Mouse (Mus musculus): ENCODE results near the gene Pygb. TPM values are rescaled to one million over a fixed set of nuclear protein-coding genes. Genes with fewer than 3 reads are reported as not detected.

Pygb gene
- polyA plus RNA-seq, 1 experiment from 2014 or later = 44.5 TPM

- Histone ChIP-seq H3K4me3 (ENCODE audit: inconsistent target) (no peak overlapping the region), H3K27ac (peak overlapping the region; percentile 100), H3K36me3 (ENCODE audit: inconsistent target) (peaks cover 41% of the 10 kb centered on the region), H3K79me2 (ENCODE audit: inconsistent target) (peaks cover 40% of the 10 kb centered on the region)
- 60% methylated on average over 12 of the region's 12 CpGs for WGBS (ENCODE audit: missing documents)
These were observed 53.3 kb downstream of the Pygb start for GRCm38 (mm10) chr2:150839686-150840471.

GRCm38 (mm10) chr2:150841109-150841508, 54.6 kb downstream of the Pygb start:
- Histone ChIP-seq H3K36me3 (ENCODE audit: inconsistent target) (peaks cover 30% of the 10 kb centered on the region; the same call in 1 of the 2 replicates), H3K27ac (peak overlapping the region; percentile 100)

GRCm38 (mm10) chr2:150842049-150842461, 55.5 kb downstream of the Pygb start:
- Histone ChIP-seq H3K27ac (peak overlapping the region; percentile 100), H3K36me3 (ENCODE audit: inconsistent target) (peaks cover 28% of the 10 kb centered on the region; the same call in 1 of the 2 replicates), H3K79me2 (ENCODE audit: inconsistent target) (peaks cover 55% of the 10 kb centered on the region), H3K4me3 (ENCODE audit: inconsistent target) (no peak overlapping the region)
- WGBS (ENCODE audit: missing documents) = 40% methylated on average over 7 of the region's 7 CpGs

More at GRCm38 (mm10) chr2:150841109-150841508, 54.6 kb downstream of the Pygb start:
- Histone ChIP-seq H3K79me2 (ENCODE audit: inconsistent target) (peaks cover 46% of the 10 kb centered on the region), H3K4me3 (ENCODE audit: inconsistent target) (no peak overlapping the region)
- WGBS (ENCODE audit: missing documents) = 90% methylated on average over 11 of the region's 11 CpGs

GRCm38 (mm10) chr2:150844798-150845197, 58.3 kb downstream of the Pygb start:
- 7% methylated on average over 1 of the region's 1 CpGs for WGBS (ENCODE audit: missing documents)

GRCm38 (mm10) chr2:150847436-150847995, 61.0 kb downstream of the Pygb start:
- WGBS (ENCODE audit: missing documents) = 100% methylated on average over 8 of the region's 8 CpGs
- Histone ChIP-seq H3K4me3 (ENCODE audit: inconsistent target) (no peak overlapping the region), H3K27ac (peak overlapping the region; percentile 13; the same call in 1 of the 2 replicates), H3K79me2 (ENCODE audit: inconsistent target) (peaks cover 88% of the 10 kb centered on the region), H3K36me3 (ENCODE audit: inconsistent target) (peaks cover 11% of the 10 kb centered on the region; the same call in 1 of the 2 replicates)

More at GRCm38 (mm10) chr2:150844798-150845197, 58.3 kb downstream of the Pygb start:
- H3K36me3 ChIP-seq (ENCODE audit: inconsistent target) = peaks cover 11% of the 10 kb centered on the region; the same call in 1 of the 2 replicates
- H3K27ac ChIP-seq = peak overlapping the region; percentile 100
- peaks cover 61% of the 10 kb centered on the region for H3K79me2 ChIP-seq (ENCODE audit: inconsistent target)
- H3K4me3 ChIP-seq (ENCODE audit: inconsistent target) = no peak overlapping the region

GRCm38 (mm10) chr2:150851251-150851650, 64.7 kb downstream of the Pygb start:
- H3K4me3 ChIP-seq (ENCODE audit: inconsistent target) = no peak overlapping the region
- peaks cover 14% of the 10 kb centered on the region; the same call in 1 of the 2 replicates for H3K36me3 ChIP-seq (ENCODE audit: inconsistent target)
- 57% methylated on average over 7 of the region's 9 CpGs for WGBS (ENCODE audit: missing documents)
- no peak overlapping the region for H3K27ac ChIP-seq
- H3K79me2 ChIP-seq (ENCODE audit: inconsistent target) = peaks cover 100% of the 10 kb centered on the region

- H3K36me3 ChIP-seq (ENCODE audit: inconsistent target) = peaks cover 32% of the 10 kb centered on the region
These were observed 68.7 kb downstream of the Pygb start for GRCm38 (mm10) chr2:150855186-150855585.

GRCm38 (mm10) chr2:150858724-150859487, 72.4 kb downstream of the Pygb start:
- peaks cover 100% of the 10 kb centered on the region for H3K79me2 ChIP-seq (ENCODE audit: inconsistent target)
- no peak overlapping the region for H3K4me3 ChIP-seq (ENCODE audit: inconsistent target)
- H3K27ac ChIP-seq = no peak overlapping the region
- WGBS (ENCODE audit: missing documents) = 94% methylated on average over 9 of the region's 9 CpGs
- H3K36me3 ChIP-seq (ENCODE audit: inconsistent target) = peaks cover 32% of the 10 kb centered on the region

More at GRCm38 (mm10) chr2:150855186-150855585, 68.7 kb downstream of the Pygb start:
- Histone ChIP-seq H3K27ac (no peak overlapping the region), H3K4me3 (ENCODE audit: inconsistent target) (no peak overlapping the region), H3K79me2 (ENCODE audit: inconsistent target) (peaks cover 100% of the 10 kb centered on the region)

GRCm38 (mm10) chr2:150859709-150860470, 73.4 kb downstream of the Pygb start:
- Histone ChIP-seq H3K27ac (no peak overlapping the region), H3K36me3 (ENCODE audit: inconsistent target) (peaks cover 32% of the 10 kb centered on the region), H3K79me2 (ENCODE audit: inconsistent target) (peaks cover 100% of the 10 kb centered on the region), H3K4me3 (ENCODE audit: inconsistent target) (no peak overlapping the region)
- WGBS (ENCODE audit: missing documents) = 92% methylated on average over 11 of the region's 11 CpGs

GRCm38 (mm10) chr2:150861128-150861527, 74.6 kb downstream of the Pygb start:
- peaks cover 27% of the 10 kb centered on the region for H3K36me3 ChIP-seq (ENCODE audit: inconsistent target)
- peaks cover 100% of the 10 kb centered on the region for H3K79me2 ChIP-seq (ENCODE audit: inconsistent target)
- H3K4me3 ChIP-seq (ENCODE audit: inconsistent target) = no peak overlapping the region
- H3K27ac ChIP-seq = peak overlapping the region; percentile 74
- WGBS (ENCODE audit: missing documents) = 33% methylated on average over 2 of the region's 2 CpGs

GRCm38 (mm10) chr2:150867021-150867420, 80.5 kb downstream of the Pygb start:
- no peak overlapping the region for H3K27ac ChIP-seq
- peaks cover 100% of the 10 kb centered on the region for H3K79me2 ChIP-seq (ENCODE audit: inconsistent target)
- no peak overlapping the region for H3K4me3 ChIP-seq (ENCODE audit: inconsistent target)
- WGBS (ENCODE audit: missing documents) = 92% methylated on average over 2 of the region's 2 CpGs
- H3K36me3 ChIP-seq (ENCODE audit: inconsistent target) = no peaks in the 10 kb centered on the region; the same call in 1 of the 2 replicates

- H3K4me3 ChIP-seq (ENCODE audit: inconsistent target) = no peak overlapping the region
- H3K27ac ChIP-seq = peak overlapping the region; percentile 62
- whole genome bisulfite sequencing (ENCODE audit: missing documents) = 36% methylated on average over 1 of the region's 1 CpGs
- H3K79me2 ChIP-seq (ENCODE audit: inconsistent target) = peaks cover 100% of the 10 kb centered on the region
- no peaks in the 10 kb centered on the region; the same call in 1 of the 2 replicates for H3K36me3 ChIP-seq (ENCODE audit: inconsistent target)
These were observed 82.9 kb downstream of the Pygb start for GRCm38 (mm10) chr2:150869446-150869845.

GRCm38 (mm10) chr2:150874508-150874907, 88.0 kb downstream of the Pygb start:
- 0 out of 2 replicates have a peak, but pooled peaks cover 7% of the 10 kb centered on the region for H3K36me3 ChIP-seq (ENCODE audit: inconsistent target)
- H3K79me2 ChIP-seq (ENCODE audit: inconsistent target) = peaks cover 97% of the 10 kb centered on the region
- H3K27ac ChIP-seq = peak overlapping the region; percentile 19; the same call in 1 of the 2 replicates
- whole genome bisulfite sequencing (ENCODE audit: missing documents) = 93% methylated on average over 1 of the region's 1 CpGs
- no peak overlapping the region for H3K4me3 ChIP-seq (ENCODE audit: inconsistent target)

GRCm38 (mm10) chr2:150875226-150875625, 88.7 kb downstream of the Pygb start:
- WGBS (ENCODE audit: missing documents) = 100% methylated on average over 1 of the region's 1 CpGs
- H3K4me3 ChIP-seq (ENCODE audit: inconsistent target) = no peak overlapping the region
- peak overlapping the region; percentile 62 for H3K27ac ChIP-seq
- 0 out of 2 replicates have a peak, but pooled peaks cover 7% of the 10 kb centered on the region for H3K36me3 ChIP-seq (ENCODE audit: inconsistent target)
- H3K79me2 ChIP-seq (ENCODE audit: inconsistent target) = peaks cover 90% of the 10 kb centered on the region

Data from macrophage (primary cell).